Mouse (Mus musculus) limb, embryonic 12.5 days (tissue): ENCODE measurements around the gene Zfp951. TPM values are rescaled to one million over a fixed set of nuclear protein-coding genes. Genes with fewer than 3 reads are reported as not detected.
"Not testable (repeated sequence)": the region's sequence is repeated elsewhere in the genome, so short reads cannot be mapped to it uniquely, and the experiment has no call there.

Experiments
- ATAC-seq: fragments of 200-750 bp; cut with Nextera tagmentation; 2 replicates; pipeline ENCODE4 v1.8.0; 2017; ENCODE audit warnings: low read depth, moderate TSS enrichment; ENCODE audit not compliant: insufficient number of reproducible peaks, insufficient read depth, low FRiP score, low TSS enrichment
- H3K27ac ChIP-seq: fragments of 300-500 bp; sonication (generic); 2 replicates; pipeline ENCODE4 v1.5.1; 2016; ENCODE audit warnings: mild to moderate bottlenecking, moderate library complexity
- H3K27me3 ChIP-seq: fragments of 300-500 bp; sonication (generic); 2 replicates; pipeline ENCODE4 v1.6.1; 2016; ENCODE audit warnings: mild to moderate bottlenecking, moderate library complexity
- H3K36me3 ChIP-seq: fragments of 300-500 bp; sonication (generic); 2 replicates; pipeline ENCODE4 v1.6.1; 2016; ENCODE audit warnings: mild to moderate bottlenecking, moderate library complexity
- H3K4me1 ChIP-seq: fragments of 300-500 bp; sonication (generic); replicated peaks from 2 replicates; pipeline ENCODE4 v1.6.1; 2016
- H3K4me2 ChIP-seq: fragments of 300-500 bp; sonication (generic); 2 replicates; pipeline ENCODE4 v1.6.1; 2016; ENCODE audit warnings: mild to moderate bottlenecking, moderate library complexity
- H3K4me3 ChIP-seq: fragments of 300-500 bp; sonication (generic); replicated peaks from 2 replicates; pipeline ENCODE4 v1.5.1; 2016; ENCODE audit warnings: mild to moderate bottlenecking
- H3K9ac ChIP-seq: fragments of 300-500 bp; sonication (generic); replicated peaks from 2 replicates; pipeline ENCODE4 v1.6.1; 2016; ENCODE audit warnings: mild to moderate bottlenecking, moderate library complexity
- H3K9me3 ChIP-seq: fragments of 300-500 bp; sonication (generic); 2 replicates; pipeline ENCODE4 v1.6.1; 2016; ENCODE audit warnings: mild to moderate bottlenecking, moderate library complexity
- WGBS: fragments of 180-500 bp; shearing (Covaris S2); methylation state at CpG from one replicate; pipeline ENCODE4 v1.1.7; 2016; 5-methylcytosine and 5-hydroxymethylcytosine counted together
- polyA plus RNA-seq: library from polyadenylated mRNA; unstranded; fragments of >200 nt; fragmentation: Nextera tagmentation; extraction: Ambion mirVana; gene quantifications from 2 replicates; pipeline ENCODE4 v1.2.1, GENCODE M21; 2016

Gene Zfp951
- polyA plus RNA-seq = 3.4 and 3.6 TPM in 2 replicates

DNA sequence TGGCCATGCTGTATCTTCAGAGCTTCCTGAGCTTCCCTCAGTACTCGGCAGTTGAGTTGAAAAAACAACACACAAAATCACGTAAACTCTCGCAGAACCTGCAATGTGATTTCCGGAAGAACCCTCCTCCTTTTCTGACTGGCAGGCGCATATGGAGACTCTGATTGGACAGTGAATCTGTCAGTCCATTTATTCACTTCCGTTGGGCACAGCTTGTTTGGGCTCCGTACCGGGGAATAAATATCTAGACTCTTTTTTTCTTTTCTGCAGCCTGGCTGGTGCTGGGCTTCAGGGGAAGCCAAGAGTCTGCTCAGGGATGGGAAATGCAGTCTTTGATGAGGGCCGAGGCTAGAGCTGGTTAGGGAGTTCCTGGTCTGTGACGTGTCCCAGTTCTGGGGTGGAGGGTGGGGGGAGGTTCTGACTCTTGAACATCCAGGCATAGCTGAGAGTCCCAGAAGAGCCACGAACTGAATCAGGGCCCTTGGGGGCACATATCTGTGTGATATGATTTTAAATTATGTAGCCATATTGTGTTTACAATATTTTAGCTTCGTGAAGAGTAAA, at the start of gene Zfp951:
Gene Zfp951 (minus strand): TSS at position 109 of the 564 bp plus-strand sequence.
- peak within 1 kb of the TSS; percentile 29 for H3K4me3 ChIP-seq
- peak; percentile 89 for ATAC-seq
- H3K27ac ChIP-seq, H3K27me3 ChIP-seq, H3K36me3 ChIP-seq, H3K9me3 ChIP-seq, H3K9ac ChIP-seq, H3K4me2 ChIP-seq, H3K4me1 ChIP-seq: not testable (repeated sequence)
- WGBS = 32% methylated on average over 11 of the region's 12 CpGs

DNA sequence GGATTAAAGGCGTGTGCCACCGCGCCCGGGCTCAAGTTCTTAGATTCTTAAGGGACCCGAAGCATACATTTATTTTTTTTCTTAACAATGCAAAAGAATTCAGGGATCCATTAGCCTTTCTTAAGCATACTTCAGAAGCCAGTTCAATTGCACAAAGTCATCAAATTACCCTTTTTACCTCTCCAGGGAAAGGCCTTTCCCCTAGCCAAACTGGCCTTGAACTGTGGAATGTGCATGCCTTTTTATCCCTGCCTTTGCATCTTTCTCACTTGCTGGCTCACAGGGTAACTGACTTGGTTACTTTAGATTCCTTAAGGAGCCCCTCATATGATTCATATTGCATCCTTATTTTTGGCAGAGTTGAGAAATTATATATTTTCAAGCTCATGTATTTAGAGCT, 46.7 kb upstream of the Zfp951 start:
- not testable (repeated sequence) for H3K4me3 ChIP-seq, H3K36me3 ChIP-seq, H3K4me2 ChIP-seq, H3K9ac ChIP-seq, H3K27me3 ChIP-seq, H3K4me1 ChIP-seq, ATAC-seq, H3K9me3 ChIP-seq, H3K27ac ChIP-seq
- 90% methylated on average over 5 of the region's 5 CpGs for WGBS

DNA sequence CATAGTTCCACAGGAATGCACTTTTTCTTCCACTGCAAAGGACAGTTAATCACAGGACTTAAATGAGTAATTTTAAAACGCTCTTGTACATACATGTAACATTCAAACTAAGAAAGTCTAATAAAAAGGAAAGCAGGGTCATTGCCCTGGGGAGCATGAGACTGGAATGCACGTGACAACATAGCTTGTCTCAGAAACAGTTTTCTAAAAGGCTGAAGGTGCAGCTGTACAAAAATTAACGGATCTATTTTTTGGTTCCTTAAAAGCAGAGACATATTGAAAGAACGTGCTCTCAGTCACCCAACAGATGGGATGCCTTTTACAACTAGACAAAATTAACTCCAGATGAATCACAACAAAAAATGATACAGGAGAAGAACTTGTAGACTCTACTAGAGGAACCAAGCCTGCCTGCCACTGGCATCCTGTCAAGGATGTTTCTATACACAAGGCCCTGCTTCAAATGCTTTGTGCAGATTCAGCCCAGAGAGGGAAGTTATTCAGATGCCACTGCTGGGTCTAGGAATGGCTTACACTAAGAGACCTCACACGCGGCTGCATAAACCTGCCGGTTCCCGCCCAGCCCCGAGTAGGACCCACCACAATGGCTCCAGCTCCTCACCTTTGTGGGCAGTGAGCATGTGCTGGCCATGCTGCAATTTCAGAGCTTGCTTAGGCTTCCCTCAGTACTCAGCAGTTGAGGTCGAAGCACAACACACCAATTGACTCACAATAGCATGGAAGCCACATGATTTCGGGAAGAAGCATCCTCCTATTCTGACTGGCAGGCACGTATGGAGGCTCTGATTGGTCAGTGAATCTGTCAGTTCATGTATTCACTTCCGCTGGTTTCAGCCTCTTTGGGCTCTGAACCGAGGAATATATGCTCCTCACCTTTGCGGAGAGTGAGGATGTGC, 567 bp downstream of the Zfp951 start:
- peaks cover 13% of the 10 kb centered on the region; the same call in 1 of the 2 replicates for H3K9me3 ChIP-seq
- WGBS = 52% methylated on average over 10 of the region's 15 CpGs
- peak; percentile 52; the same call in 1 of the 2 replicates for ATAC-seq

DNA sequence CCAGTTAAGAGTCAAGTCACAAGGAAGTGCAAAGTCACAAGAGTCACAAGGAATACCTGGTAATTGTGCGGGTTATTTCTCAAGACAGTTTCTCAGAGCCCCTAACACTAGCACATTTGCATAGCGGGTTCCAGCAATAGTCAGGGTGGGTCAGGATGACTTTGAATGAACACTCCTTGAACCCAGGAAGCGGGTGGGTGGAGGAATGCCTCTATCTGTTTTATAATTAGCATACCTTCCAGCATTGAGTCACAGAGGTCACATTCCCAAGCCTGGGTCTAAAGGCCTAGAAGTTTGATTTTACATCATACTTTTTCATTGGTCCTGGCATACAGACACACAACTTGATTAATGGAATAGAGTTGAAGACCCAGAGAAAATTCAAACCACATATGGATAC, 5.3 kb downstream of the Zfp951 start:
- H3K9me3 ChIP-seq = peaks cover 21% of the 10 kb centered on the region; the same call in 1 of the 2 replicates
- H3K27me3 ChIP-seq, H3K27ac ChIP-seq, ATAC-seq, H3K4me2 ChIP-seq, H3K4me1 ChIP-seq, H3K9ac ChIP-seq, H3K36me3 ChIP-seq, H3K4me3 ChIP-seq: not testable (repeated sequence)
- WGBS = 89% methylated on average over 3 of the region's 3 CpGs

More for the DNA sequence above, 567 bp downstream of the Zfp951 start:
- not testable (repeated sequence) for H3K36me3 ChIP-seq, H3K4me1 ChIP-seq, H3K27me3 ChIP-seq, H3K9ac ChIP-seq, H3K27ac ChIP-seq, H3K4me2 ChIP-seq
- peak overlapping the region; percentile 29 for H3K4me3 ChIP-seq

DNA sequence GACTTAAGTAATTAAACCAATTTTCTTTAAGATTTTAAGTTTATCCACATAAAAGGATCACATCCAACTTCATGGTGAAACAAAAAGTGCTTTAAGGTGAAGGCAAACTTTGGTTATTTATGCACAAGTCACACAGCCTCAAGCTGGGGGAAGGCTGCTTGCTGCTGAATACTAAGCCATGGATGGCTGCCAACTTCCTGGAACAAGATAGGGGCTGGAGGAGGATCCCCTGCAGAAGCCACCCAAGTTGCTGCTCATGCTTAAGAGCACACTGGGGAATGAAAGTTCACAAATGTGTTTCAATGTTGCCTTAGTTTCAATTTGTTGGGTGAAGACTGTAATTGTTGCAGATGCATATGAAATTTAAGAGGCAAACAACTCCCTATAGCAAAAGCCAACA, 26.5 kb downstream of the Zfp951 start:
- Histone ChIP-seq H3K4me2 (no peak overlapping the region), H3K4me3 (no peak overlapping the region), H3K27me3 (no peaks in the 10 kb centered on the region), H3K9me3 (peaks cover 39% of the 10 kb centered on the region), H3K9ac (no peak overlapping the region), H3K27ac (no peak overlapping the region), H3K36me3 (no peaks in the 10 kb centered on the region), H3K4me1 (no peaks in the 10 kb centered on the region)
- ATAC-seq = no peak

DNA sequence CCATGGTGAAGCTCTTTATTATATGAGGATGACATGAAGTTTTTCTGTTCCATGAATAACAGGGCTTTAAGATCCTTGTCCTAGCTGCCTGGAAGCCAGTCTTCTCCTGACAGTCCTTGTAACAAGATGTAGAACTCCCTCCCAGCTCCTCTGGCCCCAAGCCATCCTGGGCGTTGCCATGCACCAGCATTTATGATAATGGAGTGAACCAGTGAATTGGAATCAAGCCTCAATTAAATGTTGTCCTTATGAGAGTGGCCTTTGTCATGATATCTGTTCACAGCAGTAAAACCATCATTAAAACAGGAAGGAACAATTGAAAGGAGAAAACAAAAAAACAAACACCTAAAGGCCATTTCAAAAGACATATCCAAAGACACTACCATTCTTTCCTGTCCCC, 30.3 kb downstream of the Zfp951 start:
- no peak overlapping the region for H3K4me3 ChIP-seq
- no peak for ATAC-seq
- H3K27me3 ChIP-seq = no peaks in the 10 kb centered on the region
- H3K9ac ChIP-seq = no peak overlapping the region
- 76% methylated on average over 1 of the region's 1 CpGs for WGBS
- no peak overlapping the region for H3K4me2 ChIP-seq
- no peak overlapping the region for H3K27ac ChIP-seq
- peaks cover 56% of the 10 kb centered on the region for H3K9me3 ChIP-seq
- H3K36me3 ChIP-seq = no peaks in the 10 kb centered on the region
- no peaks in the 10 kb centered on the region for H3K4me1 ChIP-seq

DNA sequence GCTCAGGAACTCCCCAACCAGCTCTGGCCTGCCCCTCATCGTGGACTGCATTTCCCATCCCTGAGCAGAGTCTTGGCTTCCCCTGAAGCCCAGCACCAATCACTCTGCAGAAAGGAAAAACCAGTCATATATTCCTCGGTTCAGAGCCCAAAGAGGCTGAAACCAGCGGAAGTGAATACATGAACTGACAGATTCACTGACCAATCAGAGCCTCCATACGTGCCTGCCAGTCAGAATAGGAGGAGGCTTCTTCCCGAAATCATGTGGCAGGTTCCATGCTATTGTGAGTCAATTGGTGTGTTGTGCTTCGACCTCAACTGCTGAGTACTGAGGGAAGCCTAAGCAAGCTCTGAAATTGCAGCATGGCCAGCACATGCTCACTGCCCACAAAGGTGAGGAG, 89.7 kb downstream of the Zfp951 start:
- not testable (repeated sequence) for H3K9ac ChIP-seq, H3K4me1 ChIP-seq, ATAC-seq, H3K27me3 ChIP-seq, H3K27ac ChIP-seq, H3K36me3 ChIP-seq, H3K4me3 ChIP-seq, H3K4me2 ChIP-seq
- peaks cover 21% of the 10 kb centered on the region; the same call in 1 of the 2 replicates for H3K9me3 ChIP-seq
- 81% methylated on average over 6 of the region's 6 CpGs for WGBS

Other genes starting within 250 kb of the Zfp951 start
- gene Abcg3, start 122.6 kb upstream of the Zfp951 start, polyA plus RNA-seq = 0.20 and 0.36 TPM in 2 replicates